Comparison of ENCODE assay signal across 8 mouse cellular contexts in the genomic region with DNA sequence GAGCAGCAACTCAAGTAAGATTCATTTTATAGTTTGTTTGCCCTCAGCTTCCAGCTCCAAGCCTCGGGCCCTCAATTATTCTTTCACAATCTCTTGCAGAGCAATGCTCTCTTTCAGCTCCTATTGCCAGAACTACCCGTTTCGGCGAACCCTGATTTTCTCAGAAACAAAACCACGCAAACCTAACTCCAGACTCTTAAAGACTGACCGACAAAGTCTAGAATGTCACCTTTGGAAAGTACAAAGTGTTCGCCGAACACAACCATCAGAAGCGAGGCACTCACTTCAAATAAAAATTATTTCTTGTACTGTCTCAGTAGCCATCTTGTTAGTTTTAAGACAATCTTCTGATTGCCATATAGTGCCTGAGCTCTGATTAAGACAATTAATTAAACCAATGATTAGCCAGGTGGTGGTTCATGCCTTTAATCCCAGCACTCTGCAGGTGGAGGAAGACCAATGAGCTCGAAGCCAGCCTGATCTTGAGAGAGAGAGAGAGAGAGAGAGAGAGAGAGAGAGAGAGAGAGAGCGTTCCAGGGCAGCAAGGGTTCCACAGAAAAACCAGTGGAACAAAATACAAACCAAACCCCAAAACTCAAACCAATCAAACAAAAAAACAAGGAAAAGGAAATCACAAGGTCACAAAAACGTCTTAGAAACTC. TPM values are rescaled to one million over a fixed set of nuclear protein-coding genes. Genes with fewer than 3 reads are reported as not detected.
DNase-seq lines count a peak whose midpoint lies in the region; ATAC-seq and TF ChIP-seq lines count a peak whose summit lies in the region.

No protein-coding gene starts in this region.

- H3K4me3 ChIP-seq in bone marrow macrophage, adult 2 months (ENCODE audit: insufficient read depth, low read length), result peak overlapping the region; percentile 75
- peak overlapping the region; percentile 94 for H3K4me3 ChIP-seq in heart, postnatal 0 days (ENCODE audit: low read depth, low read length)
- peak overlapping the region; percentile 72 for H3K4me3 ChIP-seq in liver, embryonic 13.5 days (replicated peaks)

- peak overlapping the region; percentile 94 for H3K4me2 ChIP-seq in heart, postnatal 0 days (ENCODE audit: low read depth, low read length)
- peak overlapping the region; percentile 90 for H3K4me2 ChIP-seq in liver, embryonic 13.5 days

- H3K4me1 ChIP-seq in bone marrow macrophage, adult 2 months (ENCODE audit: control insufficient read depth, insufficient read depth, low read length), result peaks cover 26% of the 10 kb centered on the region
- peaks cover 28% of the 10 kb centered on the region for H3K4me1 ChIP-seq in heart, postnatal 0 days (ENCODE audit: control insufficient read depth, insufficient read depth)
- peaks cover 39% of the 10 kb centered on the region for H3K4me1 ChIP-seq in liver, embryonic 13.5 days (replicated peaks)

- ATAC-seq in heart, postnatal 0 days (ENCODE audit: insufficient read depth, low read depth), result 0 out of 2 replicates have a peak, but pooled peaks have one; percentile 14
- ATAC-seq in liver, embryonic 13.5 days (ENCODE audit: low read depth), result no peak
- no peak for ATAC-seq in CD4-positive, CD25-positive, alpha-beta regulatory T cell, adult 4 months

- H3K27ac ChIP-seq in bone marrow macrophage, adult 2 months (ENCODE audit: insufficient read depth, low read depth, low read length), result peak overlapping the region; percentile 34
- peak overlapping the region; percentile 98 for H3K27ac ChIP-seq in heart, postnatal 0 days (ENCODE audit: low read depth)
- peak overlapping the region; percentile 70 for H3K27ac ChIP-seq in liver, embryonic 13.5 days

- TF ChIP-seq CTCF in bone marrow macrophage, adult 2 months (IDR thresholded peaks at IDR 0.05; ENCODE audit: low read depth, low read length), result no peak
- TF ChIP-seq CTCF in heart, postnatal 0 days (IDR thresholded peaks at IDR 0.05; ENCODE audit: low read depth), result no peak

- no peaks in the 10 kb centered on the region for H3K27me3 ChIP-seq in heart, postnatal 0 days (ENCODE audit: control insufficient read depth, insufficient read depth, low read length)
- H3K27me3 ChIP-seq in liver, embryonic 13.5 days, result no peaks in the 10 kb centered on the region

- H3K36me3 ChIP-seq in heart, postnatal 0 days (replicated peaks; ENCODE audit: control insufficient read depth, insufficient read depth, low read length), result no peaks in the 10 kb centered on the region
- H3K36me3 ChIP-seq in liver, embryonic 13.5 days, result no peaks in the 10 kb centered on the region

- no peak for TF ChIP-seq EP300 in heart, postnatal 0 days (IDR thresholded peaks at IDR 0.05; ENCODE audit: low read depth)

- 52% methylated on average over 12 of the region's 12 CpGs for WGBS in heart, postnatal 0 days
- 64% methylated on average over 12 of the region's 12 CpGs for WGBS in liver, embryonic 13.5 days (ENCODE audit: insufficient replicate concordance)

- peak overlapping the region; percentile 95 for H3K9ac ChIP-seq in heart, postnatal 0 days (replicated peaks; ENCODE audit: low read depth, low read length)
- peak overlapping the region; percentile 81 for H3K9ac ChIP-seq in liver, embryonic 13.5 days

- TF ChIP-seq POLR2A in bone marrow macrophage, adult 2 months (IDR thresholded peaks at IDR 0.05; ENCODE audit: borderline replicate concordance, low read depth, low read length), result no peak

- peak; percentile 35 for DNase-seq in kidney, adult 18-20 months
- DNase-seq in kidney, postnatal 10 days, result no peak
- DNase-seq in heart, postnatal 0 days (ENCODE audit: low spot score), result no peak
- DNase-seq in liver, embryonic 13.5 days, result no peak
- DNase-seq in layer of hippocampus, postnatal 36 days, result no peak
- DNase-seq in left cerebral cortex, adult 11 months (ENCODE audit: low spot score), result no peak

- no peaks in the 10 kb centered on the region for H3K9me3 ChIP-seq in heart, postnatal 0 days (replicated peaks; ENCODE audit: control insufficient read depth, low read length)
- H3K9me3 ChIP-seq in liver, embryonic 13.5 days (replicated peaks), result no peaks in the 10 kb centered on the region

RNA-seq across cellular contexts. Expression of gene Acat1, which starts 0.7 kb away (rescaled TPM):
- polyA plus RNA-seq in bone marrow macrophage, adult 2 months (2012; ENCODE audit: insufficient read depth, insufficient read length, missing spikeins), result 44.7 and 45.0 TPM in 2 replicates
- 197 and 208 TPM in 2 replicates for total RNA-seq in heart, postnatal 0 days (2014; rRNA removed; ENCODE audit: low replicate concordance)
- polyA plus RNA-seq in heart, postnatal 0 days (2015; fragmentation: Nextera tagmentation; extraction: Ambion mirVana), result 334 and 336 TPM in 2 replicates
- 58.2 and 71.8 TPM in 2 replicates for polyA plus RNA-seq in liver, embryonic 13.5 days (2015; fragmentation: Nextera tagmentation; extraction: Ambion mirVana)
- polyA plus RNA-seq in CD4-positive, CD25-positive, alpha-beta regulatory T cell, adult 4 months (2017; shearing (Covaris generic)), result 10 to 100 TPM; 64.2 to 91.4 TPM
- 10 to 100 TPM; 60.2 to 61.8 TPM for total RNA-seq in layer of hippocampus, postnatal 36 days (2021)

Comparison
In these comparisons a context has a peak if more than half of its experiments do, and no peak if none do; other contexts are left out.
1. H3K27ac ChIP-seq: peak in every context shown above with its lines; median percentile 98 in heart, postnatal 0 days; 70 in liver, embryonic 13.5 days; 34 in bone marrow macrophage, adult 2 months.